Mouse (Mus musculus) limb, embryonic 11.5 days (tissue): ENCODE data around the gene Ephx3. TPM values are rescaled to one million over a fixed set of nuclear protein-coding genes. Genes with fewer than 3 reads are reported as not detected.

Source experiments
- ATAC-seq: fragments of 200-750 bp; cut with Nextera tagmentation; 2 replicates; pipeline ENCODE4 v1.8.0; 2017; ENCODE audit warnings: low read depth; ENCODE audit not compliant: insufficient number of reproducible peaks, low FRiP score, low TSS enrichment
- DNase-seq: peaks from one replicate; pipeline ENCODE4 v3.0.0-alpha.2; 2015; ENCODE audit warnings: low spot score
- H3K27ac ChIP-seq: fragments of 300-500 bp; sonication (generic); replicated peaks from 2 replicates; pipeline ENCODE4 v1.5.1; 2014; ENCODE audit warnings: low read depth, mild to moderate bottlenecking, low read length
- H3K27me3 ChIP-seq: fragments of 300-500 bp; sonication (generic); 2 replicates; pipeline ENCODE4 v1.6.1; 2014; ENCODE audit warnings: mild to moderate bottlenecking, low read length, mixed read lengths; ENCODE audit not compliant: control insufficient read depth, insufficient read depth
- H3K36me3 ChIP-seq: fragments of 300-500 bp; sonication (generic); 2 replicates; pipeline ENCODE4 v1.6.1; 2014; ENCODE audit warnings: mild to moderate bottlenecking, low read length, moderate library complexity, mixed read lengths; ENCODE audit not compliant: control insufficient read depth, insufficient read depth
- H3K4me1 ChIP-seq: fragments of 300-500 bp; sonication (generic); 2 replicates; pipeline ENCODE4 v1.6.1; 2014; ENCODE audit warnings: low read length, mixed read lengths; ENCODE audit not compliant: control insufficient read depth, insufficient read depth
- H3K4me2 ChIP-seq: fragments of 300-500 bp; sonication (generic); 2 replicates; pipeline ENCODE4 v1.6.1; 2014; ENCODE audit warnings: low read depth, mild to moderate bottlenecking, moderate library complexity; ENCODE audit not compliant: severe bottlenecking
- H3K4me3 ChIP-seq: fragments of 300-500 bp; sonication (generic); 2 replicates; pipeline ENCODE4 v1.5.1; 2014; ENCODE audit warnings: low read depth, low read length
- H3K9ac ChIP-seq: fragments of 300-500 bp; sonication (generic); 2 replicates; pipeline ENCODE4 v1.6.1; 2014; ENCODE audit warnings: mild to moderate bottlenecking, low read length
- H3K9me3 ChIP-seq: fragments of 300-500 bp; sonication (generic); 2 replicates; pipeline ENCODE4 v1.6.1; 2016; ENCODE audit warnings: low read length; ENCODE audit not compliant: control insufficient read depth
- WGBS: fragments of 180-500 bp; shearing (Covaris S2); extraction: QIAGEN DNeasy Blood & Tissue Kit; methylation state at CpG from one replicate; pipeline ENCODE4 v1.1.7; 2014; 5-methylcytosine and 5-hydroxymethylcytosine counted together
- polyA plus RNA-seq: library from polyadenylated mRNA; unstranded; fragments of >200 nt; fragmentation: Nextera tagmentation; extraction: Ambion mirVana; gene quantifications from 2 replicates; pipeline ENCODE4 v1.2.1, GENCODE M21; 2014

The Ephx3 gene
- polyA plus RNA-seq, 1 experiment from 2014 or later: not detected

DNA sequence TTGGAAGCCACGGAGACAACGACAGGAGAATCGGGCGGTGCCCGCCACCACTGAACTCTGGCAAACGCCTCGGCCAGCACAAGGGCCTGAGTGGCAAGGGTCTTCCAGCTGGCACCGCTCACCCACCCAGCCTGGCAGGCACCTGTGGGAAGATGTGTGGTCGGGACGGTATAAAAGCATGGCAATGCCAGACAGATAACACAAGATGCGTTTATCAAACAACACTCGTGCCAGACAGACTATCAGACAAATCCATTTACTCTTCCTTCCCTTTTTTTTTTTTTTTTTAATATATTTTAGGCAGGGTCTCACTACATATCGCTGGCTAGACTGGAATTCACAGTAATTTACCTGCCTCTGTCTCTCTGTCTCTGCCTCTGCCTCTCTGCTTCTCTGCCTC lies 30.5 kb downstream of the Ephx3 start:
- no peak for ATAC-seq
- H3K27me3 ChIP-seq: no peaks in the 10 kb centered on the region
- 93% methylated on average over 13 of the region's 13 CpGs for WGBS
- H3K4me1 ChIP-seq: peaks cover 10% of the 10 kb centered on the region
- no peak for DNase-seq
- H3K9me3 ChIP-seq: no peaks in the 10 kb centered on the region
- H3K36me3 ChIP-seq: peaks cover 10% of the 10 kb centered on the region
- no peak overlapping the region for H3K27ac ChIP-seq
- no peak overlapping the region for H3K4me3 ChIP-seq
- H3K9ac ChIP-seq: no peak overlapping the region
- H3K4me2 ChIP-seq: no peak overlapping the region

DNA sequence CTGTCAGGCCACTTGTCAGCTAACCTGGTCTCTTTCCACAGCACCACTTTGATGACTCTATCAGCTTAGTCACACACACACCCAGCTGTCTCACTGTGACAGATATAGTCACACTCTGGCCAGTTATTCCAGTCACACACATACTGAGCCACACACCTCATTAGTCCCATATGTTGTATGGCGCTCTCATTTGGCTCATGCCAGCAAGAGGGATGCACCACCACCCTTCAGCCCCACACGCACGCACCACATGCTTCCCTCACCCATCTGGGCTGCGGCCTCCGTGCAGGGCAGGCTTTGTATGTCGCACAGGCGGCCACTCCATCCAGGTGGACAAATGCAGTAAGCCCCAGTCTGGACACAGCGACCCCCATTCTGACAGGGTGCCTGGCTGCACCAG lies 42.6 kb downstream of the Ephx3 start:
- no peak for DNase-seq
- Histone ChIP-seq H3K27ac (no peak overlapping the region), H3K9ac (no peak overlapping the region), H3K27me3 (no peaks in the 10 kb centered on the region), H3K36me3 (peaks cover 17% of the 10 kb centered on the region), H3K4me1 (0 out of 2 replicates have a peak, but pooled peaks cover 2% of the 10 kb centered on the region), H3K4me2 (no peak overlapping the region), H3K9me3 (no peaks in the 10 kb centered on the region), H3K4me3 (no peak overlapping the region)
- no peak; the same call in 1 of the 2 replicates for ATAC-seq
- 95% methylated on average over 8 of the region's 8 CpGs for WGBS

DNA sequence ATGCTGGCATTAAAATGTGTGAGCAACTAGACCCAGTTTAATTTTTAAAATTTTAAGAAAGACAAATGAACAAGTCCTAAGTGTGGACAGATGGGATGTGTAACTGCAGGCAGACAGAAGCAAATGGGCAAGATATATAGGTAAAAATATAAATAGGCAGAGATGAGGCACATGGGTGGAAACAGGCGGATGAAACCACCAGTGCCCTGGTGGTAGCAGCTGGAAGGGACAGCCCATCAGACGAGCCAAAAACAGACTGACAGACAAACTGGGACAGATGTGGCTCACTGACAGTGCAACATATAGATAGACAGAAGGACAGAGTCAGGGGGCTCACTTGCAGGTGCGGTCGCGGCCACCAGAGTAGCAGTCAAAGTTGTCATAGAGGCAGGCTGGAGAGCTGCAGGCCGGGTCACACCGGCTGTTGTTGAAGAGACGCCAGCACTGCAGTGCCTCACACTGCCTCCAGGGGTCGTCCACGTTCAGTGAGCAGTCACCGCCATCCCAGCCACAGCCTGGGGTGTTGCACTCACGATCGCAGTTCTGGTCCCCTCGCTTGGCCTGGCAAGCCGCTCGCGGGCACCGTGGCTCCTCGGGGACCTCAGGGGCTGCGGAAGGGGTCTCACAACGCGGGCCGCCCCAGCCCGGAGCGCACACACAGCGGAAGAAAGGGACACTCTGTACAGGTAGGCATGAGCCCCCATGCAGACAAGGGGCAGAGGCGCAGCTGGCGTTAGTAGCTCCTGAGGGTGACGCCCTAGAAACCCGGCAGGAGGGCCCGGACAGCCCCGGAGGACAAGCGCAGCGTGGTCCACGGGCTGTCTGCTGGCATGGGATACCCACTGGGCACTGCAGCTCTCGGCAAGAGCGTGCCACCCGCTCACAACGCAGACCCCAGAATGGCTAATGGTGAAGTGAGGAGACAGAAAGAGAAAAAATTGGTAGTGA lies 46.2 kb downstream of the Ephx3 start:
- DNase-seq (peak; percentile 86), ATAC-seq (no peak)
- H3K27ac ChIP-seq: no peak overlapping the region
- H3K36me3 ChIP-seq: peaks cover 10% of the 10 kb centered on the region; the same call in 1 of the 2 replicates
- no peak overlapping the region for H3K4me2 ChIP-seq
- WGBS: 29% methylated on average over 37 of the region's 39 CpGs
- no peak overlapping the region for H3K9ac ChIP-seq
- H3K9me3 ChIP-seq: no peaks in the 10 kb centered on the region
- H3K27me3 ChIP-seq: no peaks in the 10 kb centered on the region
- H3K4me1 ChIP-seq: 0 out of 2 replicates have a peak, but pooled peaks cover 2% of the 10 kb centered on the region
- 0 out of 2 replicates have a peak overlapping the region, but pooled peaks have one; percentile 1 for H3K4me3 ChIP-seq

DNA sequence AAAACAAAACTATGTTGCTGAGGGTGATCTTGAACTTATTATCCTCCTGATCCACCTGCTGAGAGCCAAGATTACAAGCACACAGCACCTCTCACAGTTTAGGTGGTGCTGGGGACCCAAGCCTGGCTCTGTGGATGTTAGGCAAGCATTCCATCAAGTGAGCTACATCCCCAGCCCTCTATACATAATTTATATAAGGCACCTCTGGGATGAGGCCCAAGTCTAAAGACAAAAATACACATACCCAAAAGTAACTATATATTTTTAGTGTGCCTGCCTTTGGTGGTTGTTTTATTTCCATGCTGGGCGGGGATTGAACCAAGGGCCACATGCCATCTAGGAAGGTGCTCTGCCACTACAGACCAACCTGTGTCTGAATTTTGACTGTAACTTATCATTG lies 47.1 kb downstream of the Ephx3 start:
- DNase-seq (no peak), ATAC-seq (no peak)
- Histone ChIP-seq H3K4me2 (no peak overlapping the region), H3K9ac (no peak overlapping the region), H3K27me3 (no peaks in the 10 kb centered on the region), H3K27ac (no peak overlapping the region), H3K36me3 (peaks cover 7% of the 10 kb centered on the region; the same call in 1 of the 2 replicates), H3K4me1 (0 out of 2 replicates have a peak, but pooled peaks cover 2% of the 10 kb centered on the region), H3K4me3 (no peak overlapping the region), H3K9me3 (no peaks in the 10 kb centered on the region)
- 97% methylated on average over 1 of the region's 1 CpGs for WGBS

Other genes with a start within 250 kb of the Ephx3 start
- gene Rrp1b, start 153.4 kb downstream of the Ephx3 start, polyA plus RNA-seq: 79.1 and 80.9 TPM in 2 replicates
- 0.55 and 0.64 TPM in 2 replicates for gene Hsf2bp, start 153.2 kb downstream of the Ephx3 start, polyA plus RNA-seq
- 23.5 and 26.0 TPM in 2 replicates for gene Notch3, start 22.7 kb downstream of the Ephx3 start, polyA plus RNA-seq
- gene Brd4, start 95.2 kb upstream of the Ephx3 start, polyA plus RNA-seq: 124 and 140 TPM in 2 replicates
- 62.7 and 66.2 TPM in 2 replicates for gene Akap8, start 131.7 kb upstream of the Ephx3 start, polyA plus RNA-seq
- gene Akap8l, start 161.1 kb upstream of the Ephx3 start, polyA plus RNA-seq: 73.5 and 79.2 TPM in 2 replicates
- 39.7 and 42.7 TPM in 2 replicates for gene Wiz, start 199.9 kb upstream of the Ephx3 start, polyA plus RNA-seq
- 0.64 and 0.69 TPM in 2 replicates for gene Rasal3, start 214.0 kb upstream of the Ephx3 start, polyA plus RNA-seq
- gene Pglyrp2, start 234.6 kb upstream of the Ephx3 start, polyA plus RNA-seq: not detected in 2 replicates